ENCODE assay signal across 12 mouse cellular contexts in genomic region chr12:90425276-90426063, GRCm38 (mm10).
DNase-seq lines count a peak whose midpoint lies in the region; ATAC-seq and TF ChIP-seq lines count a peak whose summit lies in the region.
"Had no signal": no experiment of that assay in that cellular context is flagged by ENCODE, and none has a peak within 500 bp of the region (broad histone marks: within the 10 kb centered on the region; RNA-seq: fewer than 3 reads in every experiment).

No protein-coding gene starts in this region.

- no peak overlapping the region for H3K4me2 ChIP-seq in hindbrain, postnatal 0 days (ENCODE audit: low read depth, low read length)
- no peak overlapping the region for H3K4me2 ChIP-seq in hindbrain, embryonic 11.5 days (replicated peaks; ENCODE audit: low read depth, low read length)
- H3K4me2 ChIP-seq: midbrain, embryonic 12.5 days; neural tube, embryonic 15.5 days; stomach, embryonic 15.5 days had no signal

- H3K9ac ChIP-seq in hindbrain, postnatal 0 days (replicated peaks; ENCODE audit: low read length): no peak overlapping the region
- H3K9ac ChIP-seq in hindbrain, embryonic 11.5 days (ENCODE audit: low read depth, low read length): no peak overlapping the region
- H3K9ac ChIP-seq: midbrain, embryonic 12.5 days; neural tube, embryonic 15.5 days; stomach, embryonic 15.5 days had no signal

- DNase-seq in hindbrain, postnatal 0 days (ENCODE audit: low spot score): peak; percentile 77
- no peak for DNase-seq in hindbrain, embryonic 11.5 days (ENCODE audit: low spot score)
- DNase-seq in cerebellum, postnatal 4 days (ENCODE audit: low spot score in 2 of 2): peak; percentile 39 to 84
- DNase-seq in left cerebral cortex, adult 2 months (ENCODE audit: extremely low spot score in 1 of 2, low spot score in 2 of 2): peak; percentile 10 to 28
- DNase-seq in kidney, postnatal 10 days: no peak
- no peak for DNase-seq in gastrocnemius, postnatal 4 days (ENCODE audit: low spot score in 2 of 2)
- DNase-seq in gastrocnemius, postnatal 14 days: no peak
- DNase-seq: lung, adult 18-20 months had no signal

- peak; percentile 74 for ATAC-seq in hindbrain, postnatal 0 days
- no peak for ATAC-seq in hindbrain, embryonic 11.5 days (ENCODE audit: low FRiP score)

- 57% methylated on average over 8 of the region's 8 CpGs for WGBS in hindbrain, postnatal 0 days
- 77% methylated on average over 8 of the region's 8 CpGs for WGBS in hindbrain, embryonic 11.5 days

- H3K4me1 ChIP-seq in hindbrain, postnatal 0 days (ENCODE audit: insufficient read depth, low read length): no peaks in the 10 kb centered on the region
- H3K4me1 ChIP-seq in hindbrain, embryonic 11.5 days (replicated peaks; ENCODE audit: control insufficient read depth, insufficient read depth, low read length): no peaks in the 10 kb centered on the region
- H3K4me1 ChIP-seq: midbrain, embryonic 12.5 days; neural tube, embryonic 15.5 days; stomach, embryonic 15.5 days had no signal

- no peak overlapping the region for H3K4me3 ChIP-seq in hindbrain, postnatal 0 days (ENCODE audit: low read length)
- H3K4me3 ChIP-seq in hindbrain, embryonic 11.5 days (ENCODE audit: low read depth, low read length): no peak overlapping the region
- H3K4me3 ChIP-seq in left cerebral cortex, adult 2 months: no peak overlapping the region
- H3K4me3 ChIP-seq: erythroblast, embryonic 14.5 days; midbrain, embryonic 12.5 days; neural tube, embryonic 15.5 days; stomach, embryonic 15.5 days had no signal

- intact Hi-C loops in left cerebral cortex, adult 2 months (cut with DNase I): no loop called here
- intact Hi-C loops in gastrocnemius, postnatal 14 days (cut with DNase I; ENCODE audit: low total_unique reads): no loop called here

- no peak overlapping the region for H3K27ac ChIP-seq in hindbrain, postnatal 0 days
- no peak overlapping the region for H3K27ac ChIP-seq in hindbrain, embryonic 11.5 days (ENCODE audit: low read depth, low read length)
- no peak overlapping the region for H3K27ac ChIP-seq in left cerebral cortex, adult 2 months
- H3K27ac ChIP-seq: midbrain, embryonic 12.5 days; neural tube, embryonic 15.5 days; stomach, embryonic 15.5 days had no signal

- no peak for TF ChIP-seq CTCF in hindbrain, postnatal 0 days (IDR thresholded peaks at IDR 0.05; ENCODE audit: low read depth)
- no peak for TF ChIP-seq CTCF in left cerebral cortex, adult 2 months (IDR thresholded peaks at IDR 0.05)

- H3K27me3 ChIP-seq in hindbrain, postnatal 0 days (ENCODE audit: insufficient read depth, low read length): no peaks in the 10 kb centered on the region
- no peaks in the 10 kb centered on the region for H3K27me3 ChIP-seq in hindbrain, embryonic 11.5 days (ENCODE audit: control insufficient read depth, insufficient read depth, low read length)
- H3K27me3 ChIP-seq: midbrain, embryonic 12.5 days; neural tube, embryonic 15.5 days; stomach, embryonic 15.5 days had no signal

- H3K9me3 ChIP-seq in hindbrain, postnatal 0 days (ENCODE audit: low read length): no peaks in the 10 kb centered on the region
- H3K9me3 ChIP-seq in hindbrain, embryonic 11.5 days (ENCODE audit: control insufficient read depth, low read length): no peaks in the 10 kb centered on the region
- H3K9me3 ChIP-seq: midbrain, embryonic 12.5 days; neural tube, embryonic 15.5 days; stomach, embryonic 15.5 days had no signal

- H3K36me3 ChIP-seq in hindbrain, postnatal 0 days (ENCODE audit: insufficient read depth, low read length): no peaks in the 10 kb centered on the region
- H3K36me3 ChIP-seq in hindbrain, embryonic 11.5 days (ENCODE audit: control insufficient read depth, insufficient read depth, low read length): no peaks in the 10 kb centered on the region
- H3K36me3 ChIP-seq: midbrain, embryonic 12.5 days; neural tube, embryonic 15.5 days; stomach, embryonic 15.5 days had no signal

Comparison
In these comparisons a context has a peak if more than half of its experiments do, and no peak if none do; other contexts are left out.
1. DNase-seq: peak in hindbrain, postnatal 0 days (single experiment), cerebellum, postnatal 4 days (2 of 2) and left cerebral cortex, adult 2 months (2 of 2); none in hindbrain, embryonic 11.5 days (single experiment), kidney, postnatal 10 days (single experiment), gastrocnemius, postnatal 4 days (0 of 2) and gastrocnemius, postnatal 14 days (single experiment).